Mouse (Mus musculus) limb, embryonic 14.5 days (tissue): ENCODE measurements around the gene Ccdc51. TPM values are rescaled to one million over a fixed set of nuclear protein-coding genes. Genes with fewer than 3 reads are reported as not detected.
A peak's percentile ranks its signal among the peaks of the same experiment; 100 is the strongest.

ENCODE experiments used
- ATAC-seq: fragments of 200-750 bp; cut with Nextera tagmentation; 2 replicates; pipeline ENCODE4 v1.8.0; 2017; ENCODE audit warnings: low read depth, moderate number of reproducible peaks, moderate TSS enrichment; ENCODE audit not compliant: low FRiP score
- DNase-seq: peaks from one replicate; pipeline ENCODE4 v3.0.0-alpha.2; 2015; ENCODE audit warnings: low spot score
- H3K27ac ChIP-seq: fragments of 300-500 bp; sonication (generic); replicated peaks from 2 replicates; pipeline ENCODE4 v1.5.1; 2014; ENCODE audit warnings: low read depth, mild to moderate bottlenecking, low read length, moderate library complexity, mixed read lengths
- H3K27me3 ChIP-seq: fragments of 300-500 bp; sonication (generic); 2 replicates; pipeline ENCODE4 v1.6.1; 2014; ENCODE audit warnings: low read length, mixed read lengths; ENCODE audit not compliant: control insufficient read depth, insufficient read depth
- H3K36me3 ChIP-seq: fragments of 300-500 bp; sonication (generic); 2 replicates; pipeline ENCODE4 v1.6.1; 2014; ENCODE audit warnings: mild to moderate bottlenecking, low read length, moderate library complexity, mixed read lengths; ENCODE audit not compliant: control insufficient read depth, insufficient read depth
- H3K4me1 ChIP-seq: fragments of 300-500 bp; sonication (generic); 2 replicates; pipeline ENCODE4 v1.6.1; 2014; ENCODE audit warnings: antibody characterized with exemption, low read length, mixed read lengths; ENCODE audit not compliant: control insufficient read depth, insufficient read depth
- H3K4me2 ChIP-seq: fragments of 300-500 bp; sonication (generic); replicated peaks from 2 replicates; pipeline ENCODE4 v1.6.1; 2014; ENCODE audit warnings: low read depth, mild to moderate bottlenecking, low read length, moderate library complexity; ENCODE audit not compliant: severe bottlenecking
- H3K4me3 ChIP-seq: fragments of 300-500 bp; sonication (generic); replicated peaks from 2 replicates; pipeline ENCODE4 v1.5.1; 2014; ENCODE audit warnings: low read length
- H3K9ac ChIP-seq: fragments of 300-500 bp; sonication (generic); 2 replicates; pipeline ENCODE4 v1.6.1; 2014; ENCODE audit warnings: mild to moderate bottlenecking, low read depth, low read length, moderate library complexity; ENCODE audit not compliant: severe bottlenecking
- H3K9me3 ChIP-seq: fragments of 300-500 bp; sonication (generic); 2 replicates; pipeline ENCODE4 v1.6.1; 2016; ENCODE audit warnings: low read length; ENCODE audit not compliant: control insufficient read depth
- POLR2A ChIP-seq: fragments of 200-500 bp; IDR thresholded peaks from 2 replicates; pipeline ENCODE4 v1.8.0; 2012; ENCODE audit warnings: inconsistent platforms, mild to moderate bottlenecking, moderate library complexity, borderline replicate concordance; ENCODE audit not compliant: insufficient read depth, insufficient read length; ENCODE audit errors: extremely low read depth
- WGBS: fragments of 180-500 bp; shearing (Covaris S2); extraction: QIAGEN DNeasy Blood & Tissue Kit; methylation state at CpG from one replicate; pipeline ENCODE4 v1.1.7; 2014; 5-methylcytosine and 5-hydroxymethylcytosine counted together
- polyA plus RNA-seq, 2 experiments: library from polyadenylated mRNA; depleted of rRNA in 1 of 2; stranded (reverse) in 1 of 2; unstranded in 1 of 2; fragments of >200 nt; fragmentation: Nextera tagmentation in 1 of 2; extraction: Ambion mirVana in 1 of 2; gene quantifications; 2 replicates each; pipeline versions ENCODE4 v1.2.1 to v1.2.3; 2012 to 2014

Gene Ccdc51
- polyA plus RNA-seq, 2 experiments: 9.0 to 15.3 TPM

GRCm38 (mm10) chr9:109090446-109090845, 8.2 kb downstream of the Ccdc51 start:
- no peak overlapping the region for H3K4me2 ChIP-seq
- peaks cover 16% of the 10 kb centered on the region for H3K36me3 ChIP-seq
- no peak for TF ChIP-seq POLR2A
- H3K9me3 ChIP-seq: no peaks in the 10 kb centered on the region
- H3K9ac ChIP-seq: no peak overlapping the region
- H3K4me3 ChIP-seq: no peak overlapping the region
- peaks cover 10% of the 10 kb centered on the region for H3K4me1 ChIP-seq
- ATAC-seq (no peak), DNase-seq (no peak)
- 72% methylated on average over 15 of the region's 15 CpGs for WGBS
- no peak overlapping the region for H3K27ac ChIP-seq
- H3K27me3 ChIP-seq: no peaks in the 10 kb centered on the region

GRCm38 (mm10) chr9:109091802-109092201, 9.5 kb downstream of the Ccdc51 start:
- peaks cover 16% of the 10 kb centered on the region for H3K36me3 ChIP-seq
- H3K9ac ChIP-seq: no peak overlapping the region
- no peak overlapping the region for H3K4me2 ChIP-seq
- DNase-seq: no peak
- no peak for ATAC-seq
- no peaks in the 10 kb centered on the region for H3K27me3 ChIP-seq
- H3K9me3 ChIP-seq: no peaks in the 10 kb centered on the region
- 74% methylated on average over 8 of the region's 8 CpGs for WGBS
- TF ChIP-seq POLR2A: no peak
- peaks cover 17% of the 10 kb centered on the region for H3K4me1 ChIP-seq
- no peak overlapping the region for H3K4me3 ChIP-seq
- no peak overlapping the region for H3K27ac ChIP-seq

GRCm38 (mm10) chr9:109092799-109093198, 10.5 kb downstream of the Ccdc51 start:
- H3K27ac ChIP-seq: no peak overlapping the region
- WGBS: 67% methylated on average over 6 of the region's 6 CpGs

GRCm38 (mm10) chr9:109093786-109094552, 11.7 kb downstream of the Ccdc51 start:
- H3K4me3 ChIP-seq: peak overlapping the region; percentile 79
- peak overlapping the region; percentile 90 for H3K4me2 ChIP-seq
- DNase-seq: peak; percentile 19
- H3K4me1 ChIP-seq: peaks cover 38% of the 10 kb centered on the region
- TF ChIP-seq POLR2A: no peak
- H3K27ac ChIP-seq: peak overlapping the region; percentile 67
- H3K9ac ChIP-seq: no peak overlapping the region
- peaks cover 15% of the 10 kb centered on the region for H3K36me3 ChIP-seq
- no peaks in the 10 kb centered on the region for H3K9me3 ChIP-seq
- no peak for ATAC-seq
- no peaks in the 10 kb centered on the region for H3K27me3 ChIP-seq
- WGBS: 16% methylated on average over 11 of the region's 11 CpGs

More at GRCm38 (mm10) chr9:109092799-109093198, 10.5 kb downstream of the Ccdc51 start:
- Histone ChIP-seq H3K36me3 (peaks cover 16% of the 10 kb centered on the region), H3K4me3 (no peak overlapping the region), H3K4me1 (peaks cover 26% of the 10 kb centered on the region), H3K9me3 (no peaks in the 10 kb centered on the region), H3K9ac (no peak overlapping the region), H3K27me3 (no peaks in the 10 kb centered on the region), H3K4me2 (no peak overlapping the region)
- DNase-seq: no peak
- no peak for ATAC-seq
- TF ChIP-seq POLR2A: no peak

GRCm38 (mm10) chr9:109094553-109095136, 12.4 kb downstream of the Ccdc51 start:
- TF ChIP-seq POLR2A: no peak

More at GRCm38 (mm10) chr9:109094553-109095136, 12.4 kb downstream of the Ccdc51 start:
- ATAC-seq (no peak), DNase-seq (no peak)
- H3K9me3 ChIP-seq: no peaks in the 10 kb centered on the region
- H3K4me2 ChIP-seq: peak overlapping the region; percentile 90
- WGBS: 2% methylated on average over 17 of the region's 21 CpGs
- peaks cover 19% of the 10 kb centered on the region for H3K36me3 ChIP-seq
- H3K4me3 ChIP-seq: peak overlapping the region; percentile 79
- H3K27ac ChIP-seq: peak overlapping the region; percentile 100
- peaks cover 44% of the 10 kb centered on the region for H3K4me1 ChIP-seq
- H3K27me3 ChIP-seq: no peaks in the 10 kb centered on the region
- H3K9ac ChIP-seq: peak overlapping the region; percentile 96
